ENCODE assay signal across 9 mouse cellular contexts in genomic region chr12:79512205-79512886, GRCm38 (mm10).
DNase-seq lines count a peak whose midpoint lies in the region; ATAC-seq lines count a peak whose summit lies in the region.
"Had no signal": no experiment of that assay in that cellular context is flagged by ENCODE, and none has a peak within 500 bp of the region (broad histone marks: within the 10 kb centered on the region; RNA-seq: fewer than 3 reads in every experiment).

No protein-coding gene starts in this region.

- no peak for ATAC-seq in forebrain, embryonic 13.5 days
- ATAC-seq in forebrain, embryonic 12.5 days (ENCODE audit: low FRiP score) = no peak

- no peaks in the 10 kb centered on the region for H3K36me3 ChIP-seq in forebrain, embryonic 13.5 days (ENCODE audit: poor library complexity, severe bottlenecking)
- H3K36me3 ChIP-seq in forebrain, embryonic 12.5 days (replicated peaks) = no peaks in the 10 kb centered on the region

- peaks cover 31% of the 10 kb centered on the region for H3K4me1 ChIP-seq in forebrain, embryonic 13.5 days
- H3K4me1 ChIP-seq in forebrain, embryonic 12.5 days = peaks cover 18% of the 10 kb centered on the region

- peak; percentile 53 to 58 for DNase-seq in kidney, postnatal 4 days
- no peak for DNase-seq in kidney, postnatal 36 days
- DNase-seq in R1 (ENCODE audit: low read depth, low spot score) = peak; percentile 17
- DNase-seq in layer of hippocampus, adult 9-11 months = peak; percentile 70
- no peak for DNase-seq in cerebellum, adult 9-10 months
- no peak for DNase-seq in B cell, adult 2 months
- DNase-seq: adrenal gland, adult 8-10 months had no signal

- H3K9me3 ChIP-seq in forebrain, embryonic 13.5 days (replicated peaks) = no peaks in the 10 kb centered on the region
- H3K9me3 ChIP-seq in forebrain, embryonic 12.5 days = no peaks in the 10 kb centered on the region

- H3K4me2 ChIP-seq in forebrain, embryonic 13.5 days = no peak overlapping the region
- H3K4me2 ChIP-seq in forebrain, embryonic 12.5 days = no peak overlapping the region

- 82% methylated on average over 10 of the region's 10 CpGs for WGBS in forebrain, embryonic 13.5 days
- 86% methylated on average over 10 of the region's 10 CpGs for WGBS in forebrain, embryonic 12.5 days

- no peak overlapping the region for H3K4me3 ChIP-seq in forebrain, embryonic 13.5 days
- H3K4me3 ChIP-seq in forebrain, embryonic 12.5 days (replicated peaks) = no peak overlapping the region

- peak overlapping the region; percentile 81 for H3K27ac ChIP-seq in forebrain, embryonic 13.5 days
- H3K27ac ChIP-seq in forebrain, embryonic 12.5 days = no peak overlapping the region

- no peaks in the 10 kb centered on the region for H3K27me3 ChIP-seq in forebrain, embryonic 13.5 days
- no peaks in the 10 kb centered on the region for H3K27me3 ChIP-seq in forebrain, embryonic 12.5 days

- no peak overlapping the region for H3K9ac ChIP-seq in forebrain, embryonic 13.5 days
- H3K9ac ChIP-seq in forebrain, embryonic 12.5 days = no peak overlapping the region

Comparison
In these comparisons a context has a peak if more than half of its experiments do, and no peak if none do; other contexts are left out.
1. DNase-seq: peak in kidney, postnatal 4 days (2 of 2), R1 (single experiment) and layer of hippocampus, adult 9-11 months (single experiment); none in kidney, postnatal 36 days (0 of 2), cerebellum, adult 9-10 months (single experiment) and B cell, adult 2 months (0 of 2).